Mouse (Mus musculus): ENCODE data around the gene Rasal2.

- TF ChIP-seq POLR2A (IDR thresholded peaks at IDR 0.05; ENCODE audit: control insufficient read depth, extremely low read depth, insufficient read depth, low read length, poor library complexity) (no peak), CTCF (IDR thresholded peaks at IDR 0.05; ENCODE audit: borderline replicate concordance, control insufficient read depth, extremely low read depth, insufficient read depth, low read length, poor library complexity) (no peak)
These were observed 311.1 kb downstream of the Rasal2 start for GRCm38 (mm10) chr1:157101122-157101865.

All from thymus, adult 2 months (tissue).